Mouse (Mus musculus): Measurements from ENCODE around the gene Lrrc2. TPM values are rescaled to one million over a fixed set of nuclear protein-coding genes. Genes with fewer than 3 reads are reported as not detected.
A peak's percentile ranks its signal among the peaks of the same experiment; 100 is the strongest.

Gene Lrrc2
- polyA plus RNA-seq, 1 experiment from 2014 or later, result 0.53 TPM

GRCm38 (mm10) chr9:110946548-110947044 is 4.7 kb upstream of the Lrrc2 start:
- peaks cover 24% of the 10 kb centered on the region for H3K27me3 ChIP-seq (ENCODE audit: control insufficient read depth, insufficient read depth, low read length)
- no peak overlapping the region for H3K4me2 ChIP-seq (ENCODE audit: low read depth, low read length)
- WGBS, result 25% methylated on average over 20 of the region's 20 CpGs
- H3K27ac ChIP-seq (ENCODE audit: low read length), result no peak overlapping the region
- no peak overlapping the region for H3K4me3 ChIP-seq (replicated peaks; ENCODE audit: low read length)
- no peaks in the 10 kb centered on the region for H3K4me1 ChIP-seq (ENCODE audit: control insufficient read depth, insufficient read depth, low read length)
- no peak for ATAC-seq (ENCODE audit: insufficient read depth, low FRiP score)
- H3K9me3 ChIP-seq (replicated peaks; ENCODE audit: control insufficient read depth, low read length), result no peaks in the 10 kb centered on the region
- H3K36me3 ChIP-seq (ENCODE audit: control insufficient read depth, insufficient read depth, low read length), result no peaks in the 10 kb centered on the region
- H3K9ac ChIP-seq (ENCODE audit: low read length), result no peak overlapping the region

- Histone ChIP-seq H3K4me2 (ENCODE audit: low read depth, low read length) (no peak overlapping the region), H3K36me3 (ENCODE audit: control insufficient read depth, insufficient read depth, low read length) (no peaks in the 10 kb centered on the region), H3K4me3 (replicated peaks; ENCODE audit: low read length) (no peak overlapping the region), H3K27ac (ENCODE audit: low read length) (no peak overlapping the region), H3K9me3 (replicated peaks; ENCODE audit: control insufficient read depth, low read length) (no peaks in the 10 kb centered on the region), H3K9ac (ENCODE audit: low read length) (no peak overlapping the region), H3K4me1 (ENCODE audit: control insufficient read depth, insufficient read depth, low read length) (no peaks in the 10 kb centered on the region), H3K27me3 (ENCODE audit: control insufficient read depth, insufficient read depth, low read length) (peaks cover 24% of the 10 kb centered on the region)
- no peak for ATAC-seq (ENCODE audit: insufficient read depth, low FRiP score)
- 23% methylated on average over 6 of the region's 6 CpGs for WGBS
Observed at GRCm38 (mm10) chr9:110947261-110947661, 4.1 kb upstream of the Lrrc2 start.

- no peak overlapping the region for H3K4me2 ChIP-seq (ENCODE audit: low read depth, low read length)
- 51% methylated on average over 6 of the region's 6 CpGs for WGBS
- H3K36me3 ChIP-seq (ENCODE audit: control insufficient read depth, insufficient read depth, low read length), result no peaks in the 10 kb centered on the region
- no peak overlapping the region for H3K27ac ChIP-seq (ENCODE audit: low read length)
- H3K4me3 ChIP-seq (replicated peaks; ENCODE audit: low read length), result no peak overlapping the region
- H3K4me1 ChIP-seq (ENCODE audit: control insufficient read depth, insufficient read depth, low read length), result no peaks in the 10 kb centered on the region
- no peak for ATAC-seq (ENCODE audit: insufficient read depth, low FRiP score)
- H3K27me3 ChIP-seq (ENCODE audit: control insufficient read depth, insufficient read depth, low read length), result peaks cover 31% of the 10 kb centered on the region
- H3K9me3 ChIP-seq (replicated peaks; ENCODE audit: control insufficient read depth, low read length), result no peaks in the 10 kb centered on the region
- H3K9ac ChIP-seq (ENCODE audit: low read length), result no peak overlapping the region
Observed at GRCm38 (mm10) chr9:110947900-110948299, 3.4 kb upstream of the Lrrc2 start.

- Histone ChIP-seq H3K9me3 (replicated peaks; ENCODE audit: control insufficient read depth, low read length) (no peaks in the 10 kb centered on the region), H3K4me1 (ENCODE audit: control insufficient read depth, insufficient read depth, low read length) (peaks cover 2% of the 10 kb centered on the region; the same call in 1 of the 2 replicates), H3K9ac (ENCODE audit: low read length) (no peak overlapping the region), H3K27ac (ENCODE audit: low read length) (no peak overlapping the region), H3K27me3 (ENCODE audit: control insufficient read depth, insufficient read depth, low read length) (peaks cover 33% of the 10 kb centered on the region), H3K4me3 (replicated peaks; ENCODE audit: low read length) (no peak overlapping the region), H3K4me2 (ENCODE audit: low read depth, low read length) (no peak overlapping the region), H3K36me3 (ENCODE audit: control insufficient read depth, insufficient read depth, low read length) (no peaks in the 10 kb centered on the region)
- WGBS, result 54% methylated on average over 8 of the region's 8 CpGs
- no peak for ATAC-seq (ENCODE audit: insufficient read depth, low FRiP score)
Observed at GRCm38 (mm10) chr9:110948813-110949310, 2.5 kb upstream of the Lrrc2 start.

GRCm38 (mm10) chr9:110950109-110950508 is 1.2 kb upstream of the Lrrc2 start:
- no peak overlapping the region for H3K9ac ChIP-seq (ENCODE audit: low read length)
- 95% methylated on average over 3 of the region's 3 CpGs for WGBS
- H3K9me3 ChIP-seq (replicated peaks; ENCODE audit: control insufficient read depth, low read length), result no peaks in the 10 kb centered on the region
- no peak overlapping the region for H3K27ac ChIP-seq (ENCODE audit: low read length)
- no peak overlapping the region for H3K4me3 ChIP-seq (replicated peaks; ENCODE audit: low read length)
- H3K4me2 ChIP-seq (ENCODE audit: low read depth, low read length), result no peak overlapping the region
- H3K36me3 ChIP-seq (ENCODE audit: control insufficient read depth, insufficient read depth, low read length), result no peaks in the 10 kb centered on the region
- no peak for ATAC-seq (ENCODE audit: insufficient read depth, low FRiP score)
- peaks cover 24% of the 10 kb centered on the region for H3K27me3 ChIP-seq (ENCODE audit: control insufficient read depth, insufficient read depth, low read length)
- peaks cover 4% of the 10 kb centered on the region; the same call in 1 of the 2 replicates for H3K4me1 ChIP-seq (ENCODE audit: control insufficient read depth, insufficient read depth, low read length)

GRCm38 (mm10) chr9:110951866-110952265 is 521 bp downstream of the Lrrc2 start:
- no peak for ATAC-seq (ENCODE audit: insufficient read depth, low FRiP score)
- H3K9ac ChIP-seq (ENCODE audit: low read length), result no peak overlapping the region
- H3K27ac ChIP-seq (ENCODE audit: low read length), result no peak overlapping the region
- no peaks in the 10 kb centered on the region for H3K9me3 ChIP-seq (replicated peaks; ENCODE audit: control insufficient read depth, low read length)
- no peaks in the 10 kb centered on the region for H3K36me3 ChIP-seq (ENCODE audit: control insufficient read depth, insufficient read depth, low read length)
- 90% methylated on average over 13 of the region's 13 CpGs for WGBS
- H3K27me3 ChIP-seq (ENCODE audit: control insufficient read depth, insufficient read depth, low read length), result peaks cover 16% of the 10 kb centered on the region
- H3K4me3 ChIP-seq (replicated peaks; ENCODE audit: low read length), result no peak overlapping the region
- H3K4me1 ChIP-seq (ENCODE audit: control insufficient read depth, insufficient read depth, low read length), result peaks cover 4% of the 10 kb centered on the region; the same call in 1 of the 2 replicates
- no peak overlapping the region for H3K4me2 ChIP-seq (ENCODE audit: low read depth, low read length)

GRCm38 (mm10) chr9:110952398-110952797 is 1.1 kb downstream of the Lrrc2 start:
- no peaks in the 10 kb centered on the region for H3K36me3 ChIP-seq (ENCODE audit: control insufficient read depth, insufficient read depth, low read length)
- H3K4me2 ChIP-seq (ENCODE audit: low read depth, low read length), result no peak overlapping the region
- H3K4me3 ChIP-seq (replicated peaks; ENCODE audit: low read length), result no peak overlapping the region
- H3K9ac ChIP-seq (ENCODE audit: low read length), result no peak overlapping the region
- peaks cover 13% of the 10 kb centered on the region for H3K27me3 ChIP-seq (ENCODE audit: control insufficient read depth, insufficient read depth, low read length)
- peaks cover 4% of the 10 kb centered on the region; the same call in 1 of the 2 replicates for H3K4me1 ChIP-seq (ENCODE audit: control insufficient read depth, insufficient read depth, low read length)
- no peaks in the 10 kb centered on the region for H3K9me3 ChIP-seq (replicated peaks; ENCODE audit: control insufficient read depth, low read length)
- H3K27ac ChIP-seq (ENCODE audit: low read length), result no peak overlapping the region
- ATAC-seq (ENCODE audit: insufficient read depth, low FRiP score), result no peak
- WGBS, result 58% methylated on average over 6 of the region's 6 CpGs

- peaks cover 9% of the 10 kb centered on the region for H3K27me3 ChIP-seq (ENCODE audit: control insufficient read depth, insufficient read depth, low read length)
- H3K9ac ChIP-seq (ENCODE audit: low read length), result no peak overlapping the region
- H3K9me3 ChIP-seq (replicated peaks; ENCODE audit: control insufficient read depth, low read length), result no peaks in the 10 kb centered on the region
- H3K4me2 ChIP-seq (ENCODE audit: low read depth, low read length), result peak overlapping the region; percentile 95
- H3K27ac ChIP-seq (ENCODE audit: low read length), result no peak overlapping the region
- 44% methylated on average over 5 of the region's 5 CpGs for WGBS
- peak overlapping the region; percentile 58; the same call in 1 of the 2 replicates for H3K4me3 ChIP-seq (replicated peaks; ENCODE audit: low read length)
- no peaks in the 10 kb centered on the region for H3K36me3 ChIP-seq (ENCODE audit: control insufficient read depth, insufficient read depth, low read length)
- no peak for ATAC-seq (ENCODE audit: insufficient read depth, low FRiP score)
- H3K4me1 ChIP-seq (ENCODE audit: control insufficient read depth, insufficient read depth, low read length), result peaks cover 4% of the 10 kb centered on the region; the same call in 1 of the 2 replicates
Observed at GRCm38 (mm10) chr9:110952931-110953549, 1.7 kb downstream of the Lrrc2 start.

- Histone ChIP-seq H3K36me3 (ENCODE audit: control insufficient read depth, insufficient read depth, low read length) (no peaks in the 10 kb centered on the region), H3K27me3 (ENCODE audit: control insufficient read depth, insufficient read depth, low read length) (peaks cover 9% of the 10 kb centered on the region), H3K4me1 (ENCODE audit: control insufficient read depth, insufficient read depth, low read length) (peaks cover 4% of the 10 kb centered on the region; the same call in 1 of the 2 replicates), H3K27ac (ENCODE audit: low read length) (no peak overlapping the region), H3K4me2 (ENCODE audit: low read depth, low read length) (peak overlapping the region; percentile 95), H3K9me3 (replicated peaks; ENCODE audit: control insufficient read depth, low read length) (no peaks in the 10 kb centered on the region), H3K4me3 (replicated peaks; ENCODE audit: low read length) (peak overlapping the region; percentile 58), H3K9ac (ENCODE audit: low read length) (peak overlapping the region; percentile 62)
- 1% methylated on average over 44 of the region's 44 CpGs for WGBS
- ATAC-seq (ENCODE audit: insufficient read depth, low FRiP score), result peak; percentile 59; the same call in 1 of the 2 replicates
Observed at GRCm38 (mm10) chr9:110953550-110954461, 2.5 kb downstream of the Lrrc2 start.

Measured in stomach, embryonic 16.5 days (tissue).